Mouse (Mus musculus): ENCODE results near the gene Gm525.

- TF ChIP-seq CTCF (conservative IDR thresholded peaks at IDR 0.05; ENCODE audit: low read length) = no peak
- no peak for TF ChIP-seq POU5F1 (IDR thresholded peaks at IDR 0.05; ENCODE audit: borderline replicate concordance, low read length)
- TF ChIP-seq NANOG (IDR thresholded peaks at IDR 0.05; ENCODE audit: borderline replicate concordance, low read length) = no peak
These were observed 2.1 kb upstream of the Gm525 start for GRCm38 (mm10) chr11:89071522-89071921.
